In genomic region chr4:105203303-105203761, GRCm38 (mm10) we compare ENCODE assay signal across 12 mouse cellular contexts. TPM values are rescaled to one million over a fixed set of nuclear protein-coding genes. Genes with fewer than 3 reads are reported as not detected.
DNase-seq lines count a peak whose midpoint lies in the region; ATAC-seq and TF ChIP-seq lines count a peak whose summit lies in the region.
"Had no signal": no experiment of that assay in that cellular context is flagged by ENCODE, and none has a peak within 500 bp of the region (broad histone marks: within the 10 kb centered on the region; RNA-seq: fewer than 3 reads in every experiment).

No protein-coding gene starts in this region.

- DNase-seq in frontal cortex, postnatal 36 days (ENCODE audit: low spot score in 2 of 2) = peak; percentile 17 to 39
- DNase-seq in frontal cortex, postnatal 14 days (ENCODE audit: low spot score in 2 of 2) = no peak
- peak; percentile 22 to 60 for DNase-seq in layer of hippocampus, adult 18-20 months (ENCODE audit: low spot score in 2 of 2)
- DNase-seq in layer of hippocampus, postnatal 10 days (ENCODE audit: low spot score in 2 of 2) = no peak
- peak; percentile 57 for DNase-seq in brain, adult 2 months (ENCODE audit: low read depth, low spot score)
- peak; percentile 55 for DNase-seq in hindbrain, postnatal 0 days (ENCODE audit: low spot score)
- DNase-seq in embryo, embryonic 9.5 days (ENCODE audit: extremely low spot score) = no peak
- DNase-seq: lung, postnatal 10 days; spleen, adult 18-20 months had no signal

- H3K4me3 ChIP-seq in hindbrain, postnatal 0 days (ENCODE audit: low read length) = no peak overlapping the region
- H3K4me3 ChIP-seq: embryonic facial prominence, embryonic 12.5 days had no signal

- WGBS in hindbrain, postnatal 0 days = 60% methylated on average over 2 of the region's 2 CpGs

- no peak overlapping the region for H3K4me2 ChIP-seq in hindbrain, postnatal 0 days (ENCODE audit: low read depth, low read length)
- H3K4me2 ChIP-seq: embryonic facial prominence, embryonic 12.5 days had no signal

- H3K36me3 ChIP-seq in hindbrain, postnatal 0 days (ENCODE audit: insufficient read depth, low read length) = no peaks in the 10 kb centered on the region

- peaks cover 22% of the 10 kb centered on the region; the same call in 1 of the 2 replicates for H3K4me1 ChIP-seq in hindbrain, postnatal 0 days (ENCODE audit: insufficient read depth, low read length)

- H3K27me3 ChIP-seq in hindbrain, postnatal 0 days (ENCODE audit: insufficient read depth, low read length) = no peaks in the 10 kb centered on the region
- H3K27me3 ChIP-seq: embryonic facial prominence, embryonic 12.5 days had no signal

- H3K27ac ChIP-seq in hindbrain, postnatal 0 days = 0 out of 2 replicates have a peak overlapping the region, but pooled peaks have one; percentile 3
- H3K27ac ChIP-seq: embryonic facial prominence, embryonic 12.5 days had no signal

- 0 out of 2 replicates have a peak, but pooled peaks have one; percentile 15 for ATAC-seq in hindbrain, postnatal 0 days
- no peak for ATAC-seq in megakaryocyte progenitor cell, adult 5-6 weeks (replicated peaks; ENCODE audit: poor library complexity)
- ATAC-seq: midbrain, embryonic 16.5 days had no signal

- no peak for TF ChIP-seq CTCF in hindbrain, postnatal 0 days (IDR thresholded peaks at IDR 0.05; ENCODE audit: low read depth)

- H3K9ac ChIP-seq in hindbrain, postnatal 0 days (replicated peaks; ENCODE audit: low read length) = no peak overlapping the region
- H3K9ac ChIP-seq: embryonic facial prominence, embryonic 12.5 days had no signal

- H3K9me3 ChIP-seq in hindbrain, postnatal 0 days (ENCODE audit: low read length) = no peaks in the 10 kb centered on the region
- H3K9me3 ChIP-seq: embryonic facial prominence, embryonic 12.5 days had no signal

RNA-seq across cellular contexts. Expression of gene Plpp3, which starts 46.2 kb away (rescaled TPM):
- total RNA-seq in layer of hippocampus, adult 18-20 months (2021) = 100 to 1,000 TPM; 206 to 214 TPM
- 100 to 1,000 TPM; 147 to 149 TPM for total RNA-seq in layer of hippocampus, postnatal 10 days (2021)
- total RNA-seq in hindbrain, postnatal 0 days (2014; rRNA removed) = 167 and 174 TPM in 2 replicates
- 180 and 198 TPM in 2 replicates for polyA plus RNA-seq in hindbrain, postnatal 0 days (2015; fragmentation: Nextera tagmentation; extraction: Ambion mirVana)
- total RNA-seq in megakaryocyte progenitor cell, adult 5-6 weeks (2015) = 0.34 TPM in 1 of 2 replicates, not detected in the other
- 0.14 TPM in 1 of 2 replicates, not detected in the other for total RNA-seq in megakaryocyte progenitor cell, adult 5-6 weeks (2017)

Comparison
In these comparisons a context has a peak if more than half of its experiments do, and no peak if none do; other contexts are left out.
1. DNase-seq: peak in frontal cortex, postnatal 36 days (2 of 2), layer of hippocampus, adult 18-20 months (2 of 2), brain, adult 2 months (single experiment) and hindbrain, postnatal 0 days (single experiment); none in frontal cortex, postnatal 14 days (0 of 2), layer of hippocampus, postnatal 10 days (0 of 2) and embryo, embryonic 9.5 days (single experiment).
2. RNA of gene Plpp3, which starts 46.2 kb away (total RNA-seq): 206 to 214 TPM in layer of hippocampus, adult 18-20 months, 167 to 174 TPM in hindbrain, postnatal 0 days and 147 to 149 TPM in layer of hippocampus, postnatal 10 days; 0.14 to 0.34 TPM in megakaryocyte progenitor cell, adult 5-6 weeks; every median in the first group is over 100 times any median in the second.